Mouse (Mus musculus): ENCODE measurements around the gene Gm10382. TPM values are rescaled to one million over a fixed set of nuclear protein-coding genes. Genes with fewer than 3 reads are reported as not detected.

Gm10382 gene
- total RNA-seq (2014; rRNA removed) (1.3 TPM in 1 of 2 replicates, not detected in the other), polyA plus RNA-seq (2015; fragmentation: Nextera tagmentation; extraction: Ambion mirVana) (0.48 and 0.66 TPM in 2 replicates)

GRCm38 (mm10) chr5:125389131-125389578, at the start of gene Gm10382:
Gm10382 (plus strand) TSS chr5:125389322.
- peak; percentile 34 for ATAC-seq
- peak within 1 kb of the TSS; percentile 99 for H3K4me2 ChIP-seq (ENCODE audit: low read depth, low read length)
- WGBS, result under 1% methylated on average over 40 of the region's 41 CpGs

DNA sequence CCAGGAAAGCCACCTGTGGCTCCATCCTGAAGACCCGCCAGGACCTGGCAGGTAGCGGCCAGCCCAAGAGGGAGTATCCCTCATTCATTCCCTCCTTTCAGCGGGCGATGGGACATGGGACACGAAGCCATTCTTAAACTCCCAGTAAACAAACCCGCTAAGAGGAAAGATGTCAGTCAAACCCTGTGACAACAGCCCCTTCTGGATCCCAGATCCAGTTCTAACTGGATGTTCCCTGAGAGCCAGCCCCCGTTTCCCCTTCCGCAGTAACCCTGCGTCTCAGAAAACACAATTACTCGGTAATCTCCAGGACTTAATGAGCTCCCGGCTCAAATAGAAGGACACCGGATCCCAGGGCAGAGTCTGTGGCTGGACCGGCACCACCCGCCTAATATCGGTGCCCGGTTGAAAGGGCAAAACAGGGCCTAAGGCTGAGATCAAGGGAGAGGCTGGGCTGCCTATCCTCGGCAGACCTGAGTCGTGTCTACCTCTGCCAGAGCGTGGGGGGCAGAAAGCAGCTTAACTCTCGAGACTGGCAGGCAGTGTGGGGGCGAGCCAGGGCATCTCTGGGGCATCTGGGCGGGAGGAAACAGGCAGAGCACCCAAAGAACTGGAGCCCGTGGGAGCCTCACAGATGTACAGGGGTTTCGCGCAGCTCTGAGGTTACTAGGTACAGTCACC, 49.1 kb upstream of the Gm10382 start:
- no peaks in the 10 kb centered on the region for H3K27me3 ChIP-seq (ENCODE audit: insufficient read depth, low read length)
- H3K27ac ChIP-seq, result peak overlapping the region; percentile 52
- TF ChIP-seq CTCF (IDR thresholded peaks at IDR 0.05; ENCODE audit: low read depth), result no peak
- ATAC-seq, result peak; percentile 36
- peak overlapping the region; percentile 77 for H3K9ac ChIP-seq (replicated peaks; ENCODE audit: low read length)
- no peaks in the 10 kb centered on the region for H3K9me3 ChIP-seq (ENCODE audit: low read length)
- peak overlapping the region; percentile 77 for H3K4me3 ChIP-seq (ENCODE audit: low read length)
- H3K4me1 ChIP-seq (ENCODE audit: insufficient read depth, low read length), result peaks cover 12% of the 10 kb centered on the region
- H3K4me2 ChIP-seq (ENCODE audit: low read depth, low read length), result peak overlapping the region; percentile 98
- no peak for DNase-seq (ENCODE audit: low spot score)
- WGBS, result 2% methylated on average over 25 of the region's 25 CpGs
- no peaks in the 10 kb centered on the region for H3K36me3 ChIP-seq (ENCODE audit: insufficient read depth, low read length)

More at GRCm38 (mm10) chr5:125389131-125389578, at the start of gene Gm10382:
- H3K36me3 ChIP-seq (ENCODE audit: insufficient read depth, low read length), result peaks cover 17% of the 10 kb centered on the region
- H3K27ac ChIP-seq, result peak within 1 kb of the TSS; percentile 99
- TF ChIP-seq CTCF (IDR thresholded peaks at IDR 0.05; ENCODE audit: low read depth), result no peak
- H3K4me3 ChIP-seq (ENCODE audit: low read length), result peak within 1 kb of the TSS; percentile 88
- H3K27me3 ChIP-seq (ENCODE audit: insufficient read depth, low read length), result no peaks in the 10 kb centered on the region
- peak within 1 kb of the TSS; percentile 98 for H3K9ac ChIP-seq (replicated peaks; ENCODE audit: low read length)
- no peaks in the 10 kb centered on the region for H3K9me3 ChIP-seq (ENCODE audit: low read length)
- DNase-seq (ENCODE audit: low spot score), result peak; percentile 85
- H3K4me1 ChIP-seq (ENCODE audit: insufficient read depth, low read length), result peaks cover 18% of the 10 kb centered on the region

DNA sequence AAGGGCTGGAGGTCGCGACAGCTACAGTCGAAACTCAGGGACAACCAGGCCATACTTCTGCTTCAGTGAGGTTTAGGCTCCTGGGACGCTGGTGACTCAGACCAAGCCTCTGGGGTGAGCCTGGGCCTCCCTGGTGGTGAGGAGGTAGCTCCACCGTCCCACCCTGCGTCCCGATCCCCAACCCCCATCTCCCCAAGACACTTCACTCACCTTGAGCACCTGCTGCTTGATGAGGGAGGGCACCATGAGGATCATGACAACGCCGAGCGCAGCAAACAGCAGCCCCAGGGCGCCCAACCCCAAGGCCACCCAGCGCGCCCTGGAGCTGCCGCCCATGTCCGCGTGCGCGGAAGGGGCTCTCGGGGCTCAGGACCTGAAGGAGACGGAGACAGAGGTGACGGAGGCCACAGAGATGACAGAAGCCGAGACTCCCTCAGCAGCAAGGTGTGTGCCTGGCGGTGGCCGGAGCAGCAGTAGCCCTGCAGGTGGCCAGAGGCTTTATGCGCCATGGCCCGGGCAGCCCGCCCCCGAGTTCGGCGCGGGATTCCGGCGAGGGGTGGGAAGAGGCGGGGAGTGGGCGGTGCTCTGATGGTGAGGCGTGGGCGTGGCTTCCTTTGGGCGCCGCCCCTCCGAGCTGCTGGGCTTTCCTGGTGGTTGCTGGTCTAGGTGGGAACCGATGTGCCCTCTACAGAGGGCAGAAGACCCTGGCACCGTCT, 48.4 kb upstream of the Gm10382 start, which contains the start of gene Scarb1:
Gene Scarb1, minus strand, starts transcription at position 548 of the 716 bp plus-strand sequence.
- Histone ChIP-seq H3K27me3 (ENCODE audit: insufficient read depth, low read length) (no peaks in the 10 kb centered on the region), H3K4me1 (ENCODE audit: insufficient read depth, low read length) (peaks cover 12% of the 10 kb centered on the region), H3K4me3 (ENCODE audit: low read length) (peak within 1 kb of the TSS; percentile 77), H3K36me3 (ENCODE audit: insufficient read depth, low read length) (no peaks in the 10 kb centered on the region), H3K4me2 (ENCODE audit: low read depth, low read length) (peak within 1 kb of the TSS; percentile 98), H3K9me3 (ENCODE audit: low read length) (no peaks in the 10 kb centered on the region), H3K9ac (replicated peaks; ENCODE audit: low read length) (peak within 1 kb of the TSS; percentile 77), H3K27ac (peak within 1 kb of the TSS; percentile 52)
- WGBS, result under 1% methylated on average over 39 of the region's 42 CpGs
- peak; percentile 12; the same call in 1 of the 2 replicates for TF ChIP-seq CTCF (IDR thresholded peaks at IDR 0.05; ENCODE audit: low read depth)
- peak; percentile 86 for ATAC-seq
- DNase-seq (ENCODE audit: low spot score), result peak; percentile 90

DNA sequence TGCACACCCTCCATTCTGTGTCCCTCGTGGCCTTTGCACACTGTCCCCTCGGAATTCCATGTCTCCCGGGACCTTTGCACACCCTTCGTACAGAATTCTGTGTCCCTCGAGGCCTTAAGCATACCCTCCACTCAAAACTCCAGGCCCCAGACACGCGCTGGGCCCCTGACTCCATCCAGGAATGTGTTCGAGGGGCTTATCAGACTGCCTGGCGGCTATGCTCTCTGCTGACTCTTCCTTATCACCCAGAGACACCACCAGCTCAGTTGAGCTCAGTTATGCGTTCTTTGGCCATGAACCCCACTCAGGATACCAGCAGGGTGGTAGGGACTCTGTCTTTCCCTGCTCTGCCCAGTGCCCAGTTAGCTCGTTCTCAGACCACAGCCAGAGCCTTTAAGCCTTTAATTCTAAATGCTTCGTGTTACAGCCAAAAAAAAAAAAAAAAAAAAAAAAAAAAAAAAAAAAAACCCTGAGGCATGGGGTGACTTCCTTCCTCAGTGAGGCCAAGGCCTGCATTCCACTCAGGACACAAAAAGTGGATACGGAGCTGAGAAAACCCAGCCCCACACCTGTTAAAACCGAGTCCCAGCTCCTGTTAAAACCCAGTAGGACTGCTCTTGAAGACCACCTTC, 47.5 kb upstream of the Gm10382 start:
- peaks cover 12% of the 10 kb centered on the region for H3K4me1 ChIP-seq (ENCODE audit: insufficient read depth, low read length)
- DNase-seq (ENCODE audit: low spot score) (no peak), ATAC-seq (no peak)
- H3K4me3 ChIP-seq (ENCODE audit: low read length), result peak overlapping the region; percentile 77
- H3K9ac ChIP-seq (replicated peaks; ENCODE audit: low read length), result peak overlapping the region; percentile 77
- H3K27ac ChIP-seq, result no peak overlapping the region
- 57% methylated on average over 14 of the region's 14 CpGs for WGBS
- no peaks in the 10 kb centered on the region for H3K36me3 ChIP-seq (ENCODE audit: insufficient read depth, low read length)
- H3K4me2 ChIP-seq (ENCODE audit: low read depth, low read length), result peak overlapping the region; percentile 98
- H3K27me3 ChIP-seq (ENCODE audit: insufficient read depth, low read length), result no peaks in the 10 kb centered on the region
- H3K9me3 ChIP-seq (ENCODE audit: low read length), result no peaks in the 10 kb centered on the region
- no peak for TF ChIP-seq CTCF (IDR thresholded peaks at IDR 0.05; ENCODE audit: low read depth)

- Histone ChIP-seq H3K36me3 (ENCODE audit: insufficient read depth, low read length) (no peaks in the 10 kb centered on the region), H3K4me2 (ENCODE audit: low read depth, low read length) (no peak overlapping the region), H3K4me3 (ENCODE audit: low read length) (no peak overlapping the region), H3K9ac (replicated peaks; ENCODE audit: low read length) (no peak overlapping the region), H3K4me1 (ENCODE audit: insufficient read depth, low read length) (peaks cover 8% of the 10 kb centered on the region), H3K27me3 (ENCODE audit: insufficient read depth, low read length) (no peaks in the 10 kb centered on the region), H3K9me3 (ENCODE audit: low read length) (no peaks in the 10 kb centered on the region), H3K27ac (no peak overlapping the region)
- no peak for ATAC-seq
- 82% methylated on average over 6 of the region's 6 CpGs for WGBS
- no peak for TF ChIP-seq CTCF (IDR thresholded peaks at IDR 0.05; ENCODE audit: low read depth)
- DNase-seq (ENCODE audit: low spot score), result no peak
These were observed 44.8 kb upstream of the Gm10382 start for GRCm38 (mm10) chr5:125344296-125344695.

GRCm38 (mm10) chr5:125348067-125348466, 41.1 kb upstream of the Gm10382 start:
- no peak for TF ChIP-seq CTCF (IDR thresholded peaks at IDR 0.05; ENCODE audit: low read depth)
- no peaks in the 10 kb centered on the region for H3K4me1 ChIP-seq (ENCODE audit: insufficient read depth, low read length)
- no peaks in the 10 kb centered on the region for H3K36me3 ChIP-seq (ENCODE audit: insufficient read depth, low read length)
- DNase-seq (ENCODE audit: low spot score) (no peak), ATAC-seq (no peak)
- no peak overlapping the region for H3K4me2 ChIP-seq (ENCODE audit: low read depth, low read length)
- no peak overlapping the region for H3K9ac ChIP-seq (replicated peaks; ENCODE audit: low read length)
- 70% methylated on average over 7 of the region's 7 CpGs for WGBS
- no peak overlapping the region for H3K4me3 ChIP-seq (ENCODE audit: low read length)
- H3K9me3 ChIP-seq (ENCODE audit: low read length), result no peaks in the 10 kb centered on the region
- H3K27me3 ChIP-seq (ENCODE audit: insufficient read depth, low read length), result no peaks in the 10 kb centered on the region
- H3K27ac ChIP-seq, result no peak overlapping the region

Measured in hindbrain, postnatal 0 days (tissue).